Mouse (Mus musculus) olfactory bulb, adult 2 months (tissue): ENCODE results near the gene Wls.

Experiments used
- CTCF ChIP-seq: fragments of 200-500 bp; IDR thresholded peaks from 2 replicates; pipeline ENCODE4 v1.5.1; 2012; ENCODE audit warnings: low read depth, mild to moderate bottlenecking, low read length, moderate library complexity; ENCODE audit not compliant: insufficient read depth
- POLR2A ChIP-seq: fragments of 200-500 bp; IDR thresholded peaks from 2 replicates; pipeline ENCODE4 v1.6.1; 2012; ENCODE audit warnings: mild to moderate bottlenecking, low read depth, low read length, moderate library complexity; ENCODE audit not compliant: insufficient read depth

- TF ChIP-seq POLR2A = no peak
- no peak for TF ChIP-seq CTCF
Measured at GRCm38 (mm10) chr3:159890176-159891056, 50.9 kb downstream of the Wls start.
